Mouse (Mus musculus) splenic B cell, adult 2 months (primary cell): ENCODE measurements at regions not wholly inside any gene's neighbourhood (a gene's known extent, or its start where the extent isn't known, plus 50 kb on each side); places are given as distances from the start of the nearest gene placed in this dataset.

Experiments used
- DNase-seq: peaks from one replicate; pipeline ENCODE4 v3.0.0-alpha.2; 2011; ENCODE audit warnings: low read depth, low spot score
- H3K27me3 ChIP-seq: 2 replicates; pipeline ENCODE4 v1.6.1; 2012; ENCODE audit warnings: mild to moderate bottlenecking, low read length, moderate library complexity, mixed read lengths; ENCODE audit not compliant: control insufficient read depth, poor library complexity, insufficient read depth, severe bottlenecking
- H3K36me3 ChIP-seq: 2 replicates; pipeline ENCODE4 v1.6.1; 2012; ENCODE audit warnings: mild to moderate bottlenecking, low read length, moderate library complexity, mixed read lengths; ENCODE audit not compliant: control insufficient read depth, poor library complexity, insufficient read depth, severe bottlenecking

GRCm38 (mm10) chr6:35770907-35771306 lies 231.2 kb upstream of the Mtpn start:
- Histone ChIP-seq H3K36me3 (no peaks in the 10 kb centered on the region), H3K27me3 (no peaks in the 10 kb centered on the region)

GRCm38 (mm10) chr6:35759606-35760246 lies 220.0 kb upstream of the Mtpn start:
- no peaks in the 10 kb centered on the region for H3K27me3 ChIP-seq
- no peak for DNase-seq
- no peaks in the 10 kb centered on the region for H3K36me3 ChIP-seq

More at GRCm38 (mm10) chr6:35770907-35771306, 231.2 kb upstream of the Mtpn start:
- DNase-seq: no peak

- DNase-seq: no peak
- H3K27me3 ChIP-seq: no peaks in the 10 kb centered on the region
- H3K36me3 ChIP-seq: no peaks in the 10 kb centered on the region
These were observed 206.3 kb upstream of the Mtpn start for GRCm38 (mm10) chr6:35746034-35746433.

GRCm38 (mm10) chr6:35705587-35705986 lies 165.9 kb upstream of the Mtpn start:
- Histone ChIP-seq H3K27me3 (no peaks in the 10 kb centered on the region; the same call in 1 of the 2 replicates), H3K36me3 (no peaks in the 10 kb centered on the region)
- no peak for DNase-seq

- DNase-seq: no peak
- Histone ChIP-seq H3K36me3 (no peaks in the 10 kb centered on the region), H3K27me3 (no peaks in the 10 kb centered on the region)
These were observed 127.4 kb upstream of the Mtpn start for GRCm38 (mm10) chr6:35667062-35667461.

- DNase-seq: no peak
- Histone ChIP-seq H3K36me3 (no peaks in the 10 kb centered on the region), H3K27me3 (no peaks in the 10 kb centered on the region)
These were observed 111.7 kb upstream of the Mtpn start for GRCm38 (mm10) chr6:35651401-35651800.

- H3K27me3 ChIP-seq: no peaks in the 10 kb centered on the region
- no peaks in the 10 kb centered on the region for H3K36me3 ChIP-seq
- DNase-seq: no peak
These were observed 105.5 kb upstream of the Mtpn start for GRCm38 (mm10) chr6:35645210-35645609.

DNA sequence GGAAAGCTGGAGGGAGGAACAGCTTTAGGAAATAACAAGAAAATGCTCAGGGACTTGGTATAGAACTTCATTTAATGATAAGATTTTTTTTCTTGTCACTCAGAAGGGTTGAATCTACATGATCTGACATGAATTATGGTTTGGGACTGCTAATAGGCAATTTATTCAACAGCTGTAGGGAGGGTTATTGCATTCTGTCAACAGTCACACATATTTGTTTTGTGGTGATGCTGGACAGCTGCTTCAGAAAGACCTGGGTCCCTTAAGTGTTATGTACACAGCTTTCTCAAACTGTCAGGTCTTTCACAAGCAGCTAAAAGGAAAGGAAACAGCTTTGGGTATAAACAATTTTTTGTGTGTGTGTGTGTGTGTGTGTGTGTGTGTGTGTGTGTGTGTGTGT lies 101.0 kb upstream of the Mtpn start:
- H3K27me3 ChIP-seq: no peaks in the 10 kb centered on the region
- no peaks in the 10 kb centered on the region for H3K36me3 ChIP-seq
- DNase-seq: no peak

DNA sequence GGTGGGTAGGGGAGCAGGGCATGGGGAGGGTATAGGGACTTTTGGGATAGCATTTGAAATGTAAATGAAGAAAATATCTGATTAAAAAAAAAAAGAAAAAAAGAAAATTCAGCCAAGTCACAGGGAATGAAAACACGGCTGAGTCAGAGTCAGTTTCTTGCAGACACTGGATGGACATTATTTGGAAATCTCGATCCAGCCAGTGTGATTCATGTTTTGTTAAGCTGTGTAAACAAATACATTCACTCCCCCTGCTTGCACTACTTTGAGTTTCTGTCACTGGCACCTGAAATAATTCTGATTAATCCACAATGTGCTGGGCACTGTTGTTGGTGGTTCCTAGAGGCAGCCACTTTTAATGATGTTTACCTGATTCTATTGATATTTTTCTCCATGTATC lies 68.6 kb upstream of the Mtpn start:
- H3K27me3 ChIP-seq: no peaks in the 10 kb centered on the region
- H3K36me3 ChIP-seq: no peaks in the 10 kb centered on the region
- no peak for DNase-seq

- Histone ChIP-seq H3K36me3 (no peaks in the 10 kb centered on the region), H3K27me3 (no peaks in the 10 kb centered on the region)
- no peak for DNase-seq
These were observed 65.4 kb upstream of the Mtpn start for GRCm38 (mm10) chr6:35605100-35605499.

DNA sequence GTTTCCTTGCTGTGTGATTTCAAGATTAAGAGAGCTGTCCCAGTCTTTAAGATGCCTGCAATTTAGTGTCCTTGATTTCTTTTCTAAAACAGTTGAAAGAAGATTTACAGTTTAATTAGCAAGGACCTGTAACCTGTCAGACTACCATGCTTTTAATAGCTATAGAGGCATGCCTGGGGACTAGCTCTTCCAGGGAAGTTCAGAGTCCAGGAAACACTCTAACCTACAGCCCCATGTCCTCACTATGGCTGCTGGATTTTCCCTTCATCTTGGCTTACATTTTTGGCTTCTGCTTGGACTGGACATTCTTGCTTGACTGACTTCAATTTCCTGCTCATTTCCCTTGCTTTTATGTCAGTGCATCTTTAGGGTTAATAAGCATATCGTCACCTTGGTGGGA lies 61.7 kb upstream of the Mtpn start:
- Histone ChIP-seq H3K36me3 (no peaks in the 10 kb centered on the region), H3K27me3 (no peaks in the 10 kb centered on the region)
- no peak for DNase-seq

- no peak for DNase-seq
- Histone ChIP-seq H3K27me3 (no peaks in the 10 kb centered on the region), H3K36me3 (no peaks in the 10 kb centered on the region)
These were observed 60.2 kb upstream of the Mtpn start for GRCm38 (mm10) chr6:35599841-35600240.

DNA sequence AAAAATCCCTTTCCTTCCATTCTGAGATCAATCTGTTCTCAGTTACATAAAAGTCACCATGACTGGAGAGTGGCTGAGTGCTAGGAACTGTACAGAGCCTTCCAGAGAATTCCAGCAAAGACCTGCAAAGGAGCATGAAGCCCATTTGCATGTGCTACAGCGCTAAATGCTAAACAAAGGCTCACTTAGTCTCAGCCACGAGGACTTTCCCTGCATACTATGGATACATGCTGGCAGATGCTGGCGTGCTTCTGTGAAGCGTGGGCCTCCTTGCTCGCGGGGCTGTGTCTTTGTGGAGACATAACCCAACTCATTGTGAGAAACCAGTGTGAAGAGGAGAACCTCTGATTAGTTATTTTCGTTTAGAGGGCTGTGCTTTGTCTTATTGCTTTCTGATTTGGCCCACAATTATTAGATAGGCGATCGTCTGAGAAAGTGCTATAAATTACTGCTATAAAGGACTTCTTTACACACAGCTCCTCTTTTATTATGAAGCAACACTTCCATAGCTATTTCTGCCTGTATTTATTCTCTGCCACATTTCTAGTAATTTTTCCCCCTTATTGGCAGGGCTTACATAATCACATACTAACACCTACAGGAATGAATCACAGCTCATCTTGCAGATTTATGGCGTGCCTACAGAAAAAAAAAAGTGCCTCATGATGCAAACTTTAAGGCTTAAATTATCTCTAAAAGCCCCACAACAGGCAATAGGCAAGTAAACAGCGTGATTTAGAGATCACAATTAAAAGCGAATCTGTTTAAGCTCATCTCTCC lies 58.9 kb upstream of the Mtpn start:
- H3K36me3 ChIP-seq: no peaks in the 10 kb centered on the region
- no peak for DNase-seq
- no peaks in the 10 kb centered on the region for H3K27me3 ChIP-seq

DNA sequence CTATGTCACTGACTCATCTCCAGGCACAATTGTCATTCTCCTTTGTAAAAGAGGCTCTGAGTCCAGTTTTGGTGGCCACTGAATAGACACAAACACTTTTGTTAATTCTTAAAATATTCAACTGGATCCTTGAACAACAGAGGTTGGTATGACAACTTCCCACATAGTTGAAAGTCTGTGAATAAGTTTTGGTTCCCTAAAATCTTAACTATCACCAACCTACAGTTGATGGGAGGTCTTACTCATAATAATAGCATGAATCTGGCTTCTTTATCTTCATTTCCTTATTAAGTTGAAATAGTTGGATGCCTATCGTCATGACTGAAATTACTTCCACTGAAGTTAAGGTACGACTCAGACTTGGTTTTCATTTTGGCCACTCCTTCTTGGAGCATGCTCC lies 55.3 kb upstream of the Mtpn start:
- DNase-seq: no peak
- Histone ChIP-seq H3K27me3 (no peaks in the 10 kb centered on the region), H3K36me3 (no peaks in the 10 kb centered on the region)

DNA sequence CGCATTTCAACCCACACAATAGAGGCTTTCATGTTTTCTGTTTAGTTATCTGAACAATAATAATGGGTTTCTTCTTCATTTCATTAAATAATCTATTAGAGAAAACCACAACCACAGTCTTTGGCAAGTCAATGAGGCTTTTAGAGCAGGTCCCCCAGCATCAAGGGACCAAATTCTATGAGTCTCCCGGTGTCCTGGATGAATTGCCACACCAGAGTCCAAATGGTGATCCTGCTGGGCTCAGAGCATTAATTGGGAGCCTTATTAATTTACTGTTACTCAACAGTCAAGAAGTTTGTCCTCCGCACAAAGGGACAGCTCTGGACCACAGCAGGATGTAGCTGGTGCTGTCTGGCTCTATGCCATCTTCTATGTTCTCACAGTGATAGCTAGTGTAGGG lies 52.5 kb upstream of the Mtpn start:
- Histone ChIP-seq H3K27me3 (no peaks in the 10 kb centered on the region), H3K36me3 (no peaks in the 10 kb centered on the region)
- DNase-seq: no peak
